Mouse (Mus musculus): ENCODE data around the gene Mc3r. TPM values are rescaled to one million over a fixed set of nuclear protein-coding genes. Genes with fewer than 3 reads are reported as not detected.

The Mc3r gene
- polyA plus RNA-seq, 1 experiment from 2014 or later: 0.64 TPM

DNA sequence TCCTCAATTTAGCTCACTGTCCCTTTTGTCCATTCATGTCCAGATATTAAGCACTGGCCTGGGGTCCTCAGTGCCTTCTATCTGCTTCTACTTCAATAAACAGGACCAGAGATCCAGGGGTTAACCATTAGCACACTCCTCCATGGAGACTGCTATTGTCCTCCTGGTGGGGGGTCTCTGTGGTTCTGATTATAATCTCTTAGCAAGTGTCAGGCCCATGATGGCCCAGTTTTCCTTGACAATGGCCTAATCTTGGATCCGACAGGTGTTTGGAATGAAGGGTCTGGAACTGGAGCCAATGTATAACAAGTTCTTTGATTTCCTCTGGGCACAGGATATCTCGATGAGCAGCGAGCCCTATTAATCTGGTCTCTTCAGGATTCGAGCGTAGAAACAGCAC, 10.1 kb upstream of the Mc3r start:
- Histone ChIP-seq H3K4me3 (ENCODE audit: low read depth, low read length) (no peak overlapping the region), H3K36me3 (ENCODE audit: control insufficient read depth, insufficient read depth, low read length) (no peaks in the 10 kb centered on the region), H3K4me2 (ENCODE audit: low read length) (no peak overlapping the region), H3K4me1 (ENCODE audit: control insufficient read depth, insufficient read depth, low read length) (no peaks in the 10 kb centered on the region), H3K9me3 (replicated peaks; ENCODE audit: control insufficient read depth, low read length, poor library complexity, severe bottlenecking) (no peaks in the 10 kb centered on the region), H3K27me3 (ENCODE audit: control insufficient read depth, insufficient read depth, low read depth, low read length) (no peaks in the 10 kb centered on the region), H3K27ac (ENCODE audit: low read length) (no peak overlapping the region), H3K9ac (ENCODE audit: low read depth, low read length) (no peak overlapping the region)
- 61% methylated on average over 5 of the region's 5 CpGs for WGBS
- ATAC-seq: no peak

DNA sequence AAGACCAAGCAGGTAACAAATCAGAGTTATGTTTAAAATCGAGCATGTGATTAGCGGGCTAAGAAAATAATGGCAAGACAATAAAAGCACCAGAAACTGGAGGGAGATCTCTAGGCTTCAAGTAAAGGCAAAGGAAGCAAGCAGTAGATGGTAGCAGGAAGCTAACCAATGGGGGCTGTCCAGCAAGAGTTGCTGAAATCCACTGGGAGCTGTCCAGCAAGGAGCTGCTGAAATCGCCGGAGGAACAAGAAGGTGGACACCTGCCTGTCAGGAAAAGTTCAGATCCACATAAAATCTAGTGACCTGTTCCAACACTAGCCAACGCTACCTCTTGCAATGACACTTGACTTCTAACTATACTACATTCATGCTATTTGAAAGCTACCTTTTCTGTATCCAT, 7.3 kb upstream of the Mc3r start:
- H3K27ac ChIP-seq (ENCODE audit: low read length): no peak overlapping the region
- no peaks in the 10 kb centered on the region for H3K27me3 ChIP-seq (ENCODE audit: control insufficient read depth, insufficient read depth, low read depth, low read length)
- H3K4me2 ChIP-seq (ENCODE audit: low read length): no peak overlapping the region
- H3K4me3 ChIP-seq (ENCODE audit: low read depth, low read length): no peak overlapping the region
- H3K4me1 ChIP-seq (ENCODE audit: control insufficient read depth, insufficient read depth, low read length): no peaks in the 10 kb centered on the region
- no peaks in the 10 kb centered on the region for H3K9me3 ChIP-seq (replicated peaks; ENCODE audit: control insufficient read depth, low read length, poor library complexity, severe bottlenecking)
- H3K9ac ChIP-seq (ENCODE audit: low read depth, low read length): no peak overlapping the region
- no peak for ATAC-seq
- WGBS: 26% methylated on average over 5 of the region's 5 CpGs
- no peaks in the 10 kb centered on the region for H3K36me3 ChIP-seq (ENCODE audit: control insufficient read depth, insufficient read depth, low read length)

DNA sequence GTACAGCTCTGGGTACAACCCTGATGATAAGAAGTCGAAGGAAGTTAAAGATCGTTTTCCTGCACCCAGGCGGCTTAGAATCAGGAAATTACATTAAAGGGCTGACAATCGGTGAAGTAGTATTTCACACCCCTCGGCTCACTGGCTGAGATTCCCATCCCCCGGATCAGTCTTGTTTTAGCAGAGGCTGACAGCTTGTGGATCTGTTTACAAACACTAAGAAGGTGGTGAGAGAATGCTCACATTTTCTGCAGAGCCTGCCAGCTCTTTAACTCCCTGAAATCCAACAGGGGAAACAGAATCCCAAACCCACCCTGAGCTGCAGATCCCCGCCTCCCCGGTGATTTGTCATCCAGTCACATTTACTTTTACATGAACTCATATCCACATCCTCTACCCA, 2.8 kb upstream of the Mc3r start:
- ATAC-seq: no peak
- H3K9ac ChIP-seq (ENCODE audit: low read depth, low read length): no peak overlapping the region
- H3K4me2 ChIP-seq (ENCODE audit: low read length): no peak overlapping the region
- no peaks in the 10 kb centered on the region for H3K9me3 ChIP-seq (replicated peaks; ENCODE audit: control insufficient read depth, low read length, poor library complexity, severe bottlenecking)
- no peak overlapping the region for H3K27ac ChIP-seq (ENCODE audit: low read length)
- no peaks in the 10 kb centered on the region for H3K36me3 ChIP-seq (ENCODE audit: control insufficient read depth, insufficient read depth, low read length)
- no peak overlapping the region for H3K4me3 ChIP-seq (ENCODE audit: low read depth, low read length)
- WGBS: 79% methylated on average over 8 of the region's 8 CpGs
- no peaks in the 10 kb centered on the region; the same call in 1 of the 2 replicates for H3K4me1 ChIP-seq (ENCODE audit: control insufficient read depth, insufficient read depth, low read length)
- H3K27me3 ChIP-seq (ENCODE audit: control insufficient read depth, insufficient read depth, low read depth, low read length): peaks cover 7% of the 10 kb centered on the region

DNA sequence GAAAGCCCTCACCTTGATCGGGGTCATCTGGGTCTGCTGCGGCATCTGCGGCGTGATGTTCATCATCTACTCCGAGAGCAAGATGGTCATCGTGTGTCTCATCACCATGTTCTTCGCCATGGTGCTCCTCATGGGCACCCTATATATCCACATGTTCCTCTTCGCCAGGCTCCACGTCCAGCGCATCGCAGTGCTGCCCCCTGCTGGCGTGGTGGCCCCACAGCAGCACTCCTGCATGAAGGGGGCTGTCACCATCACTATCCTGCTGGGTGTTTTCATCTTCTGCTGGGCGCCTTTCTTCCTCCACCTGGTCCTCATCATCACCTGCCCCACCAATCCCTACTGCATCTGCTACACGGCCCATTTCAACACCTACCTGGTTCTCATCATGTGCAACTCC, 1.0 kb downstream of the Mc3r start:
- H3K36me3 ChIP-seq (ENCODE audit: control insufficient read depth, insufficient read depth, low read length): no peaks in the 10 kb centered on the region
- H3K9me3 ChIP-seq (replicated peaks; ENCODE audit: control insufficient read depth, low read length, poor library complexity, severe bottlenecking): no peaks in the 10 kb centered on the region
- no peak overlapping the region for H3K4me2 ChIP-seq (ENCODE audit: low read length)
- 82% methylated on average over 14 of the region's 14 CpGs for WGBS
- no peaks in the 10 kb centered on the region; the same call in 1 of the 2 replicates for H3K4me1 ChIP-seq (ENCODE audit: control insufficient read depth, insufficient read depth, low read length)
- H3K27me3 ChIP-seq (ENCODE audit: control insufficient read depth, insufficient read depth, low read depth, low read length): peaks cover 7% of the 10 kb centered on the region
- H3K4me3 ChIP-seq (ENCODE audit: low read depth, low read length): no peak overlapping the region
- ATAC-seq: no peak
- no peak overlapping the region for H3K27ac ChIP-seq (ENCODE audit: low read length)
- no peak overlapping the region for H3K9ac ChIP-seq (ENCODE audit: low read depth, low read length)

DNA sequence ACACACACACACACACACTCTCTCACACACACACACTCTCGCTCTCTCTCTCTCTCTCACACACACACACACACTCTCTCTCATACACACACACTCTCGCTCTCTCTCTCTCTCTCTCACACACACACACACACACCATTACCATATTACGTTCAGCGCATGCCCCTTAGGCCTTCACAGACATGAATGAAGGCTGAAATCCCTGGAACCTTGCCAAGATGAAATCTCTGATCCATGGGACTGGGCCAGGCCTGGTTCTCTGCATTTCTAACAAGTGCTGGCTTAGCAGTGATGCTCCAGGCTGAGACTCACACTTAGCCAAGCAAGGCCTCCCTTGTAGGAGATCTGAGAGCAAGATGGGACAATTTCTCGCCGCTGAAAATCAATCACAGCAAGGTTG, 8.1 kb downstream of the Mc3r start:
- whole genome bisulfite sequencing: 61% methylated on average over 6 of the region's 6 CpGs

DNA sequence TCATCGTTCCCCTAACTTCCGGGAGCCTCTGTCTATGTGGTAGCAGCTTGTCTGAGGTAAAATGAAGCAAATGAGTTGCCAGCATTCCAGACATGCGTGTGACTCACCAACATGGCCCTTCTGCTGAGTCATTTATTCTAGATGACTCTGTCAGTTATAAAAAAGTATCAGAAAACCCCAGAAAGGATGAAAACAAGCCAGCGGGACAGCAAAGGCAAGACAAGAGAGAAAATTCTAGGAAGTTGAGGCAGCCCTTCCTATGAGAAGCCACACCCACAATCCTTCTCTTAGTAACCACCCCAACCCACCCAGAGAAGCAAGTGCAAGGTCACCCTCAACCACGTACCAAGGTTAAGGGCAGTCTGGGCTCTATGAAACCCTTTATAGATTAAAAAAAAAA, 8.7 kb downstream of the Mc3r start:
- H3K9ac ChIP-seq (ENCODE audit: low read depth, low read length): no peak overlapping the region
- H3K9me3 ChIP-seq (replicated peaks; ENCODE audit: control insufficient read depth, low read length, poor library complexity, severe bottlenecking): no peaks in the 10 kb centered on the region
- 85% methylated on average over 5 of the region's 5 CpGs for WGBS
- H3K27ac ChIP-seq (ENCODE audit: low read length): no peak overlapping the region
- H3K4me1 ChIP-seq (ENCODE audit: control insufficient read depth, insufficient read depth, low read length): peaks cover 3% of the 10 kb centered on the region; the same call in 1 of the 2 replicates
- no peak overlapping the region for H3K4me3 ChIP-seq (ENCODE audit: low read depth, low read length)
- no peaks in the 10 kb centered on the region for H3K36me3 ChIP-seq (ENCODE audit: control insufficient read depth, insufficient read depth, low read length)
- no peak overlapping the region for H3K4me2 ChIP-seq (ENCODE audit: low read length)
- H3K27me3 ChIP-seq (ENCODE audit: control insufficient read depth, insufficient read depth, low read depth, low read length): no peaks in the 10 kb centered on the region
- no peak for ATAC-seq

More for the DNA sequence above, 8.1 kb downstream of the Mc3r start:
- no peak overlapping the region for H3K4me3 ChIP-seq (ENCODE audit: low read depth, low read length)
- H3K36me3 ChIP-seq (ENCODE audit: control insufficient read depth, insufficient read depth, low read length): no peaks in the 10 kb centered on the region
- no peak overlapping the region for H3K9ac ChIP-seq (ENCODE audit: low read depth, low read length)
- H3K27me3 ChIP-seq (ENCODE audit: control insufficient read depth, insufficient read depth, low read depth, low read length): no peaks in the 10 kb centered on the region
- H3K27ac ChIP-seq (ENCODE audit: low read length): no peak overlapping the region
- no peak for ATAC-seq
- no peaks in the 10 kb centered on the region for H3K9me3 ChIP-seq (replicated peaks; ENCODE audit: control insufficient read depth, low read length, poor library complexity, severe bottlenecking)
- peaks cover 3% of the 10 kb centered on the region; the same call in 1 of the 2 replicates for H3K4me1 ChIP-seq (ENCODE audit: control insufficient read depth, insufficient read depth, low read length)
- H3K4me2 ChIP-seq (ENCODE audit: low read length): no peak overlapping the region

DNA sequence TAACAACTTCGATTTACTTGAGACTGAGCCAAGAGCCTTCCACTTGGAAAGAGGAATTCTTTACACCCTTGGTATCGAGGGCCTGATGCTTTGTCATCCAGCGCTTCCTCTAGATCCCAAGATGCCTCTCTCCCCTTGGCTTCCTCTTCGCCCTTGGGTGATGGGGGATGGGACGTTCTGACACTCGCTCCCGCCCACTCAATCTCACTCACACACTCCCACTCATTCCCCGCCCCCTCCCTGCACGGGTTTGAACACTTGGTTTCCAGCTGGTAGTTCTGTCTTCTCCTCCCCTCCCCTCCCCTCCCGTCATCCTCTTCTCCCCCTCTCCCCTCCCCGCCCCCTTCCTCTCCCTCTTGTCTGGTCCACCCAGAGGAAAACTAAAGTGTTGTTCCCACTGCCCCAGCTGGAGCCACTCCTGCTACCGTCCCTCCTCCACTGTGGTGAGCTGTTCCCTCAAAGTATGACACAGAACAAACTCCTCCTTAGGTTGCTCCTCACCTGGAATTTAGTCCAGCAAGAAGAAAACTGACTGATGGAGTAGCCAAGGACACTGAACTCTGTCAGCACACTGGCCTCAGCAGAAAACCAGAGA, 9.3 kb downstream of the Mc3r start:
- Histone ChIP-seq H3K4me1 (ENCODE audit: control insufficient read depth, insufficient read depth, low read length) (peaks cover 3% of the 10 kb centered on the region; the same call in 1 of the 2 replicates), H3K9ac (ENCODE audit: low read depth, low read length) (no peak overlapping the region), H3K27ac (ENCODE audit: low read length) (no peak overlapping the region), H3K36me3 (ENCODE audit: control insufficient read depth, insufficient read depth, low read length) (no peaks in the 10 kb centered on the region), H3K4me3 (ENCODE audit: low read depth, low read length) (no peak overlapping the region), H3K4me2 (ENCODE audit: low read length) (no peak overlapping the region), H3K9me3 (replicated peaks; ENCODE audit: control insufficient read depth, low read length, poor library complexity, severe bottlenecking) (no peaks in the 10 kb centered on the region), H3K27me3 (ENCODE audit: control insufficient read depth, insufficient read depth, low read depth, low read length) (no peaks in the 10 kb centered on the region)
- 45% methylated on average over 11 of the region's 12 CpGs for WGBS
- no peak for ATAC-seq

DNA sequence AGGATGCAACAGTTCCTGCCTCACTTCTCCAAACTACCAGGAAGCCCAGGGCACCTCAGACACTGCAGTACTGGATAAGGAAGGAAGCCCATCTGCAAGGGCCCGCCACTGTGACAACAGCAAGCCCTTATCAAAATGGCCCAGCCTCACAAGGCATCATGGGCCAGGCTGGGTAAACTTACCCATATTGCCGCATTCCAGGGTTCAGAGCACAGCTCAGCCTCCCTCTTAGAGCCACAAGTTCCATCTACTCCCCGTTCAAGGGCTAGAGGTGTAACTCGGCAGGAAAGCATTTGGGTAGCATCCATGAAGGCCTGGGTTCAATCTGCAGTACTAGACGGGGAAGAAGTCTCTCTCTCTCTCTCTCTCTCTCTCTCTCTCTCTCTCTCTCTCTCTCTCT, 11.8 kb downstream of the Mc3r start:
- no peak for ATAC-seq
- Histone ChIP-seq H3K27ac (ENCODE audit: low read length) (no peak overlapping the region), H3K4me1 (ENCODE audit: control insufficient read depth, insufficient read depth, low read length) (peaks cover 3% of the 10 kb centered on the region; the same call in 1 of the 2 replicates), H3K36me3 (ENCODE audit: control insufficient read depth, insufficient read depth, low read length) (no peaks in the 10 kb centered on the region), H3K9ac (ENCODE audit: low read depth, low read length) (no peak overlapping the region), H3K27me3 (ENCODE audit: control insufficient read depth, insufficient read depth, low read depth, low read length) (no peaks in the 10 kb centered on the region), H3K4me2 (ENCODE audit: low read length) (no peak overlapping the region), H3K4me3 (ENCODE audit: low read depth, low read length) (no peak overlapping the region), H3K9me3 (replicated peaks; ENCODE audit: control insufficient read depth, low read length, poor library complexity, severe bottlenecking) (no peaks in the 10 kb centered on the region)
- WGBS: 84% methylated on average over 5 of the region's 5 CpGs

DNA sequence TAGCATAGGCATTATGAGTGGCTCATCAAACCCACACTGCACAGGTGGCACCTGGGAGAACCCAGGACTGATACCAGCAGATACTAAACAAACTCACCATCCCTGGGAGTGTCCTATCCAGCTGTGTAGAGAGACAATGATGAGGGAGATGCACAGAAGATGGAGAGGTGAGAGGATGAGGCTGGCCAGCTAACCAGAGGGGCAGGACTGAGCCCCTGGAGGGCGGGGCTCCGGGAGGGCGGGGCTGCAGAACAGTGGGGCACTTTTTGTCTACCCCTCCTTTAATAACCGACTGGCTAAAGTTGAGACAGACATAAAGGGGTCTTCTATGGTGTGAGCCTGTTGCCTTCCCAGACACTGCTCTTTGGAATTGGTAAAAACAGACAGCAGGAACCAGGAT, 13.1 kb downstream of the Mc3r start:
- Histone ChIP-seq H3K4me2 (ENCODE audit: low read length) (no peak overlapping the region), H3K27me3 (ENCODE audit: control insufficient read depth, insufficient read depth, low read depth, low read length) (no peaks in the 10 kb centered on the region), H3K9me3 (replicated peaks; ENCODE audit: control insufficient read depth, low read length, poor library complexity, severe bottlenecking) (no peaks in the 10 kb centered on the region), H3K4me1 (ENCODE audit: control insufficient read depth, insufficient read depth, low read length) (peaks cover 2% of the 10 kb centered on the region; the same call in 1 of the 2 replicates), H3K27ac (ENCODE audit: low read length) (no peak overlapping the region), H3K9ac (ENCODE audit: low read depth, low read length) (no peak overlapping the region), H3K36me3 (ENCODE audit: control insufficient read depth, insufficient read depth, low read length) (no peaks in the 10 kb centered on the region), H3K4me3 (ENCODE audit: low read depth, low read length) (no peak overlapping the region)
- 71% methylated on average over 4 of the region's 4 CpGs for WGBS
- no peak for ATAC-seq

Data from midbrain, embryonic 16.5 days (tissue).